Mouse (Mus musculus) heart, adult 18-20 months (tissue): ENCODE measurements around the gene Foxj1. TPM values are rescaled to one million over a fixed set of nuclear protein-coding genes. Genes with fewer than 3 reads are reported as not detected.
A peak's percentile ranks its signal among the peaks of the same experiment; 100 is the strongest.

Experiments
- DNase-seq, 2 experiments: peaks; one replicate each; pipeline ENCODE4 v3.0.0; 2021 to 2022; ENCODE audit warnings: mixed read lengths in 1 of 2
- total RNA-seq, 2 experiments: library from RNA; stranded (reverse); gene quantifications; 2 replicates each; pipeline ENCODE4 v1.2.3; 2021

Foxj1 gene
- total RNA-seq, 2 experiments from 2014 or later, result 2.2 TPM; not detected in 1

DNA sequence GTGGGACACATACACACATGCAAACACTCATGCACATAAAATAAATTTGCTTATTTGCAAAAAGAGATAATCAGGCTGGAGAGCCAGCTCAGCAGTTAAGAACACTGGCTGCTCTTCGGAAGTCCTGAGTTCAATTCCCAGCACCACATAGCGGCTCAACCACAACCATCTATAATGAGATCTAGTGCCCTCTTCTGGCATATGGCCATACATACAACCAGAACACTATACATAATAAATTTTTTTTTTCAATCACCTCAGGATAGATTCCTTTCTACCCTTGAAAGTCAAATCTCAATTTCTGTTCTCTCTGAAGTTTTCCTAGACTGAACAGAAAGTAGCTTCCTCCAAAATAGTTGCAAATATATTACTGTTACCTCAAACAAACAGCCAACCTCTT lies 29.8 kb downstream of the Foxj1 start:
- no peak for DNase-seq

DNA sequence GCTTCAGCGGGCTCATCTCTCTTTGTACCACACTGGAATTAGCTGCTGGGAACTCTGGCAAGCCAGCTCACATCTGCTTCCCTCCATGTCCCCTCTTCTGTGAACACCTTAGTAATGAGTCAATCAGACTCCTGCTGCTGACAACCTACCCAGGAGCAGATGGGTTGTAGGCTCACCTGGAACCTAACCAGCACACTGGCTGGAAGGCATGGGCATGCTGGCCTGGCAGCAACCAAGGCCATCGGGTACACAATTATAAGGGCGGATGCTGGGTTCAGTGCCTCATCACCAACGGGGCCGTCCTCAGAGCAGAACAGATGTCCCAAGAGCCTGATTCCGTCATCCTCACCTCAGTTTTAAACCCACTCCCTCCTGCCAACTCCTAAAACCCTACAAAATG lies 36.6 kb downstream of the Foxj1 start:
- DNase-seq, result no peak

DNA sequence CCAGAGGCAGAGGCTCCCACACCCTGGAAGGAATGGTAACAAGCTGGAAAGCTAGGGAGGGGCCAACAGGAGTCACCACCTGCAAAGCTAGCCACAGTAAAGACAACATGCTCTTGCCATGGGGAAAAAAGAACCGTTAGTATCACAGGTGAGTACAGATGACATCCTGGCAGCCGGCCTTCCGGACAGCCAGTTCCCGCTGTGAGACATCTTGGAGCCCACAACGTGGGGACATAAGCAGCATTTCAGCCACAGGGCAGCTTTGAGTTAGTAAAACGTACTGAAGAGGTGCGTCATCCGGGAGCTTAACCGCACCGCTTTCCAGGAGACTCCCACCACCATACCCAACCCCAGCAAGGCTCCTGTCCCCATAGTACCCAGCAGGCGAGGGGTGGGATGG lies 37.0 kb downstream of the Foxj1 start:
- DNase-seq, result no peak

DNA sequence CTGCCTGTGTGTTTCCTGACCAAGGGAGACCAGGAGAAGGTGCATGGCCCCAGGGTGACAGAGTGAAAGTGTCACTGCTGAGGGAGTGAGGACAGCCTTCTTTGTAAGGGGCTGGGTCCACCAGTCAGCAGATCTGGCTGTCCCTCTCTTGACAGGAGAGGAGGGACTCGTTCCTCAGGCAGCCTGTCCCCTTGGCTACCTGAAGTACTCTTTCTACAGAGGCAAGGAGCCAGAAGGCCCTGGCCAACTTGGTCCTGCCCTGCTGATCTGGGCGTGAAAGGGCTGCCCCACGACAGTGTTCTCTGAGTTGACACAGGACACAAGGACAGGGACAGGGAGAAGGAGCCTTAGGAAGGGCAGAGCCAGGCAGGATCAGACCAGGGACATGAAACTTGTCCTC lies 38.2 kb downstream of the Foxj1 start:
- DNase-seq, result no peak

DNA sequence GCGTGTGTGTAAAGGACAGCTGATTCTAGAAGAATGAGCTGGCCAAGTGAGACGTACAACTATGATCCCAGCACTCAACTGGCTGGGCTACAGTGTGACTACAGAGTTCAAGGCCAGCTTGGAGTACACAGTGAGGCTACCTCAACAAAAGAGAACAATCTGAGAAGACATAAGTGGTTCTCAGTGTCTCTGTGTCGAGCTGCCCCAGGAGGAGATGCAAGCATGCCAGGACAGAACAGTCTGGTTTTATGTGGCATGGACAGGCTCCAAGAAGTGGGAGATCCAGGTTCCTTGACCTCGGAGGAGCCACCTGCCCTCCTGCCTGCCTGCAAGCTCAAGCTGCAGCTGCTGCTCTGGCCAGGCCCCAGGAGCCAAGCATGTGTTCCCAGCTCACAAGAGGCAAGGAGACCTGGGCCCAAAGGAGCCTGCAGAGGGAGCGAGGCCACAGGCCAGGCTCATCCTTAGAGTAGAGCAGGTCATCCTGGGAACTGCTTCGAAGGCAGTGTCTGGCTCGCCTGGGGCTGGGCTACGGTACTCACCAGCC lies 38.9 kb downstream of the Foxj1 start:
- DNase-seq, result no peak

DNA sequence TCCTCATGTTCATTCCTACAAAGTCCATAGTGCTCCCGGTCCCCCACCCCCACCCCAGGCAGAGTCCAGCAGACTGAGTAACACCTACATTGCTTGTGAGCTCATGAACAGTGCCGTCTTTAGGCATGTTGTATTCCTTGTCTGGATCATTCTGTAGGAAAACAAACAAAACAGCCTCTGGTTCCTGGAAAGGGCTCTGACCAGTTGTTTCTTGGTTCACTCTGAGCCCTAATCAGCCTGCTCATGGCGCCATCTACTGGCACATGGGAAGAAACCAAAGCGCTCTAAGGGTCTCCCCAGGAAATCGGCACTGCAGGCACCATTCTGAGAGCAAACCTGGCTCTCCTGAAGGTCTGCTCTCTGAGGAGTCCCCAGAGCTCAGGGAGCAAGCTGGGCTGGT lies 40.9 kb downstream of the Foxj1 start:
- peak; percentile 34 to 69 for DNase-seq

DNA sequence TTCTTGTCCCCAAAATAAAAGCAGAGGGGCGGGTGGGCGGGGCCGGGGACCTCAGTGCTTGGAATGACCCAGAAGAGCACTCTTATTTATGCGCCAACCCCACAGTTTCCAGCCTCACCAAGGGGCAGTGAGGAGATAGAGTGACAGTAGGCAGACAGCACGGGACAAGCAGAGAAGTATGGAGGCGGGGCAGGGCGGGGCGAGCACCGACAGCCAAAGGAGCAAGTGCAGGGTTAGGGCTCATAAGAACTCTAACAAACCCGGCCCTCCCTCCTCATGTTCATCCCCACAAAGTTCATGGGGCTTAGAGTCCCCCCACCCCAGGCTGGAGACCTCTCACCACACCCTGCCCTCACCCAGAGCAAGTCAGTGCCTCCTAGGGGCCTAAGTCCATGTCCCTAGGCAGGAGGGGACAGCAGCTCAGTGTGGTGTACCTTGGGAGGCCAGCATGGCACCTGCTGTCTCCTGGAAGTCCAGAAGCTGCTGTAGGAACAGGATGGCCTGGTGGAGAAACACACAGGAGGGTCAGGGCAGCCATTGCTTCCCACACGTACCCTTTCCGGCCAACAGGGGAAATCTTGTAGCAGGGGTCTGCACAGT lies 41.6 kb downstream of the Foxj1 start:
- no peak for DNase-seq

DNA sequence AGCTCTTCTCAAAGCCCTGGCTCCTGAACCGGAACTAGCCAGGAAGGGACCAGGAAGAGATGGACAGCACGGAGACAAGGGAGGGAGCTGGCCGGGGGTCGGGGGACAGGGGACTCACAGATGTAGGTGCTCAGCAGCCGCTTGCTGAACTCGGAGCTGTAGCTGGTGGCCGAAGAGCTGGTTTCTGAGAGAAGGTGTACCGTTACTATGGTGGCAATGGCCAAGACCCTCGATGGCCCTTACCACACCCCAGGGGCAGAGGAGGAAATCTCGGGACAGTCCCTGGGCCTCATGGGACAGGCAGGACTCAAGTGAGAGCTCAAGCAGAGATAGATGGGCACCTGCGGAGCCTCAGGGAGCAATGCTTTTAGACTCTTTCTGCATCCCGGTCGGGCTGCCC lies 42.8 kb downstream of the Foxj1 start:
- DNase-seq, result no peak

DNA sequence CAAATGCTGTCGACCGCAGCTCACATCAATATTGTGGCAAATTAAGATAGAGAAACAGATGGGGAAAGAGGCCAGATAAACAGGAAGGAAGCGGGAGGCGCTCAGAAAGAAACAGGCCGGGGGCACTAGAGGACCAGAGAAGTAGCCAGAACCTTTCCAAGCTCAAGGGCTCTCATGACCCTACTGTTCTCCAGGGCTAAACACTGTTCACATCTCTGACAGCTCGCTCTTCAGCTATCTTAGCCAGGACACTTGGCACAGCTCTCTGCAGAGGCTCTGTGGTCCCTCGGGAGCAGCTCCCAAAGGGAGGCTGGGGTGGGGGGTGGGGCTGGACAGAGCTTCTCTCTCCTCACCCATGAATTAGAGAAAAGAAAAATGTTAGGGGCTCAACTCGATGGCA lies 44.6 kb downstream of the Foxj1 start:
- no peak for DNase-seq

DNA sequence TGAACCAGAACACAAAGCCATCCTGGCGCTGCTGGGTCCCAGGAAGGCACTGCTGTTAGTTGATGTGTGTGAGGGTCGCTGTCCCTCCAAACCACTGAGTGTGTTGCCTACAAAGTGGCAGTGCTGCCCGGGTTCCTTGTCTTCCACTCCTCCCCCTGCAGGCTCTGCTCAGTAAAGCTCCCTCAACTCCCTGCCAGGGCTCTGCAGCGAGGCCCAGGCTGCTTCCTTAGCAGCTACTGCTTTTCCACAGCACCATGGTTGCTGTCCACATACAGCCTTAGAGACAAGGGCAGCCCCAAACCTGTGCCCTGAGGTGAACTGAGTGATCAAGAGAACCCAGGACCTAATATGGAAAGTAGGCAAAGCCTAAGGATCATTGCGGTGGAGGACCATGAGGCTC lies 47.8 kb downstream of the Foxj1 start:
- DNase-seq, result no peak

DNA sequence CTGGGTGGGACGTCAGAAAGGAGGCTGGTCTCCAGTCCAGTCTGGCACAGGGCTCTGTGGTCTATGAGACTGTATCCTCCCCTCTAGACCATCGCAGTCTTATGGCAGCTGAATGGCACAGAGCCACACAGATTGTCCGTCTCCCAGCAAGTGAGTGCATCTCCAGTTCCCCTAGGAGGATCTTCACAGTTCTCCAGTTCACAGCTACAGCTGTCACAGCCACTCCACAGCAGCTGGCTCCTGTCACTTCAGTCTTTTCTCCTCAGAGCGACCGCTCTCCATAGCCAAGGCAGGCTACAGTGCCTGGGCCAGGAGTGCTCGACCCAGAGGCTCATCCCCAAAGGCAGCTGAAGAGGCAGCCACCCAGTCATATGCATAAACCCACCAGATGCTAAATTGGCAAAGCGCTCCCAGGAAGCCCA lies 49.4 kb downstream of the Foxj1 start:
- peak; percentile 41 to 55 for DNase-seq

DNA sequence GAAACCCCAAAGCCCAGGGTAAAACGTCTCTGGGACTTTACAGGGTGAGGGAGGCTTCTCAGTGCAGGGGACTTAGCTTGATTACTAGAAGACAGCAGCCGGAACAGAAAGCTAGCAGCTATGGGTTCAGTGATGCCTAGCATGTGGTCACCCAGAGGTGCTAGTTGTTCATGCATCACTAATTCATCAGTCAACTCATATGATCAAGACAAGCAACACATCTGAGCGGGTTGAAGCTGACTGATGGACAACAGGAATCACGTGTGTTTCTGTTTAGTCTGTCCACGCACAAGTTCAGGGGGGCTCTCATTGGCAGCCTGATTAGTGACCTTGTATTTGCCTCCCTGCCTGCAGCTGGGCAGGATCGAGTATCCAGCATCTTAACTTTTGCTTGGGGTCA lies 51.2 kb downstream of the Foxj1 start:
- DNase-seq, result no peak

DNA sequence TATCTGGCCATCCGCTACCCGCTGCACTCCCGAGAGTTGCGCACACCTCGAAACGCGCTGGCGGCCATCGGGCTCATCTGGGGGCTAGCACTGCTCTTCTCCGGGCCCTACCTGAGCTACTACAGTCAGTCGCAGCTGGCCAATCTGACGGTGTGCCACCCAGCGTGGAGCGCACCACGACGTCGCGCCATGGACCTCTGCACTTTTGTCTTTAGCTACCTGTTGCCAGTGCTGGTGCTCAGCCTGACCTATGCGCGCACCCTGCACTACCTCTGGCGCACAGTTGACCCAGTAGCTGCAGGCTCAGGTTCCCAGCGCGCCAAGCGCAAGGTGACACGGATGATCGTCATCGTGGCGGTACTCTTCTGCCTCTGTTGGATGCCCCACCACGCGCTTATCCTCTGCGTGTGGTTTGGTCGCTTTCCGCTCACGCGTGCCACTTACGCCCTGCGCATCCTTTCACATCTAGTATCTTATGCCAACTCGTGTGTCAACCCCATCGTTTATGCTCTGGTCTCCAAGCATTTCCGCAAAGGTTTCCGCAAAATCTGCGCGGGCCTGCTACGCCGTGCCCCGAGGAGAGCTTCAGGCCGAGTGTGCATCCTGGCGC lies 52.2 kb downstream of the Foxj1 start:
- no peak for DNase-seq

DNA sequence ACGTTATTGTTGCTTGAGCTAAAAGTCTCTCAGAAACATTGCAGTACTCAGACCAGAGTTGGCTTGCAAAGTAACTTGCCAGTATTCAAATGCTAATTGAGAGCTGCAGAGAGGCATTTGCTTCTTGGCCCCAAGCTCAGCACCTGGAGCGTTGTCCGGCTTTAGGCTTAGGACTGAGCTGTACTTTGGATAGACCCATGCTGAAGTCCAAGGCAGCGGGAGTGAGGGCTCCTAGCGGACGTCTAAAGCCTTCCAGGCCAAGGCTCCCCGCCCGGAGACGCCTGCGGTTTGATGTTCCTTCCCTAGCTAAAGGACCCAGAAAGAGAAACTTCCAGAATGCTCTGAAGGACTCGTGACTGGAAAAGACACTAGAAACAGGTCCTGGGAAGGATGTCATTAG lies 53.1 kb downstream of the Foxj1 start:
- no peak for DNase-seq

DNA sequence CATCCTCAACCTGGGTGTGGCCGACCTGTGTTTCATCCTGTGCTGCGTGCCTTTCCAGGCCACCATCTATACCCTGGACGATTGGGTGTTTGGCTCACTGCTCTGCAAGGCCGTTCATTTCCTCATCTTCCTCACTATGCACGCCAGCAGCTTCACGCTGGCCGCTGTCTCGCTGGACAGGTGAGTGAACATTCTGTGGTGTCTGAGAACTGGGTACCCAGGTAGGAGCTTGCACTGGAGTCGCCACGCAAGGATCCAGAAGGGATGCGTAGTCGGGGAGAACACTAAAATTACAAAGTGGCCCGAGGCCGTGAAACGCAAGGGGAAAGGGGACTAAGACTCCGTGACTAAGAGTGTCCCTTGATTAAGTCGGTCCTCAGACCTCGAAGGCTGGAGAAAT lies 53.5 kb downstream of the Foxj1 start:
- no peak for DNase-seq

DNA sequence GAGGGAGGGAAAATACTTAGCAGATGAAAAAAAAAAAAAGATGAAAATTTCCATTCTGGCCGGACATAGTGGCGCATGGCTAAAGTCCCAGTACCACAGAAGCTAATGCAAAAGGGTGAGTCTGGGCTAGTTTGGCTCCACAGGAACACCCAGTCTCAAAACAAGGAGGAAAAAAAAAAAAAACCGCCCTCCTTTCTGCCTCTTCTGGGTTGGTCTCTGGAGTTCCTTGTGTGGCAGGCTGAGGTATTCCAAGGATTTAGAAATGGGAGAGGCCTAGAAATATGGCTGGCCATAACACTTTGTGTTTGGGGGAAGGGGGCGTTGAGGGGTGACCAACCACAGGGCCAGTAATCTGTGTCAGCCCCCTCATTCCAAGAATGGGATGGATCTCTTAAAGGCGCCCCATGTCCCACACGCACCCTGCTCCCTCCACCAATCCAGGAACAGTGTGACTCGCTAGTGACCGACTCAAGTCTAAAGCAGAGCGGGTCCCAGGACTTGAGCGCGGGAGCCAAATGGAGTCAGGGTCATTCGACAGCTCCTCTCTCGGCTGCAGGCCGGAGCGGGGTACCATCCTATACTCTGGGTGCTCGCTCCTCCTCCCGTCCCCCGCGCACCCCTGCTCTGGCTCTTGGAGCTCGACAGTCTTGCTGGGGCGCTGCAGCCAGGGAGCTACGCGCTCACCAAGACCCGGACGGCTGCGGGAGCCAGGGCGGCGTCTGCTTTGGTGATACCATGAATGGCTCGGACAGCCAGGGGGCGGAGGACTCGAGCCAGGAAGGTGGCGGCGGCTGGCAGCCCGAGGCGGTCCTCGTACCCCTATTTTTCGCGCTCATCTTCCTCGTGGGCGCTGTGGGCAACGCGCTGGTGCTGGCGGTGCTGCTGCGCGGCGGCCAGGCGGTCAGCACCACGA lies 54.2 kb downstream of the Foxj1 start, which contains the start of gene Galr2:
Gene Galr2, plus strand, starts transcription at position 189 of the 913 bp plus-strand sequence.
- DNase-seq, result no peak

Other genes starting within 250 kb of the Foxj1 start
- 100 to 1,000 TPM in 1 of 2 experiments, 10 to 100 TPM in 1; 93.3 to 109 TPM for gene Wbp2, start 248.4 kb downstream of the Foxj1 start, total RNA-seq
- gene Trim47, start 208.2 kb downstream of the Foxj1 start, total RNA-seq, result 10 to 100 TPM; 24.7 to 27.6 TPM
- 10 to 100 TPM in 1 of 2 experiments, 1 to 10 TPM in 1; 9.6 to 10.5 TPM for gene Trim65, start 204.3 kb downstream of the Foxj1 start, total RNA-seq
- gene Mrpl38, start 196.5 kb downstream of the Foxj1 start, total RNA-seq, result 10 to 100 TPM; 56.8 to 66.1 TPM
- gene Fbf1, start 167.2 kb downstream of the Foxj1 start, total RNA-seq, result 10 to 100 TPM; 13.5 to 18.1 TPM
- gene Ten1, start 136.5 kb downstream of the Foxj1 start, total RNA-seq, result 10 to 100 TPM; 14.1 to 17.4 TPM
- 100 to 1,000 TPM; 171 to 200 TPM for gene Acox1, start 136.4 kb downstream of the Foxj1 start, total RNA-seq
- gene Evpl, start 97.3 kb downstream of the Foxj1 start, total RNA-seq, result under 1 TPM; 0.15 to 0.46 TPM
- 10 to 100 TPM; 59.0 to 67.2 TPM for gene Srp68, start 61.2 kb downstream of the Foxj1 start, total RNA-seq
- gene Galr2, start 54.5 kb downstream of the Foxj1 start, total RNA-seq, result not detected
- gene Exoc7, start 28.2 kb downstream of the Foxj1 start, total RNA-seq, result 10 to 100 TPM; 50.2 to 55.4 TPM
- 1 to 10 TPM; 5.8 to 7.2 TPM for gene Rnf157, start 77.6 kb upstream of the Foxj1 start, total RNA-seq
- 10 to 100 TPM; 32.0 to 33.3 TPM for gene Ubald2, start 98.7 kb upstream of the Foxj1 start, total RNA-seq
- gene Qrich2, start 130.8 kb upstream of the Foxj1 start, total RNA-seq, result under 1 TPM in 1 of 2 experiments, not detected in 1; 0.05 TPM
- 10 to 100 TPM; 25.1 to 29.4 TPM for gene Prpsap1, start 158.8 kb upstream of the Foxj1 start, total RNA-seq
- 1 to 10 TPM in 1 of 2 experiments, under 1 TPM in 1; 0.94 to 1.4 TPM for gene Sphk1, start 195.5 kb upstream of the Foxj1 start, total RNA-seq
- gene Ube2o, start 246.0 kb upstream of the Foxj1 start, total RNA-seq, result 10 to 100 TPM; 27.7 to 29.5 TPM